Mouse (Mus musculus) CD8-positive naive resting alpha-beta T cell, adult 2 months (primary cell): Measurements from ENCODE around the gene H2-M10.1.
"Not testable (repeated sequence)": the region's sequence is repeated elsewhere in the genome, so short reads cannot be mapped to it uniquely, and the experiment has no call there.

ENCODE experiments used
- DNase-seq, 2 experiments: peaks; one replicate each; pipeline ENCODE4 v3.0.0; 2022; ENCODE audit warnings: low read depth in 2 of 2, low spot score in 2 of 2

The H2-M10.1 gene

GRCm38 (mm10) chr17:36326055-36326454 lies at the start of gene H2-M10.1:
TSS of gene H2-M10.1 (minus strand) at chr17:36326155.
- DNase-seq, result no peak

- DNase-seq, result not testable (repeated sequence)
These were observed 42.4 kb upstream of the H2-M10.1 start, which contains the start of gene H2-M10.3 for GRCm38 (mm10) chr17:36368317-36368716. TSS of gene H2-M10.3 (minus strand) at chr17:36368417.

DNA sequence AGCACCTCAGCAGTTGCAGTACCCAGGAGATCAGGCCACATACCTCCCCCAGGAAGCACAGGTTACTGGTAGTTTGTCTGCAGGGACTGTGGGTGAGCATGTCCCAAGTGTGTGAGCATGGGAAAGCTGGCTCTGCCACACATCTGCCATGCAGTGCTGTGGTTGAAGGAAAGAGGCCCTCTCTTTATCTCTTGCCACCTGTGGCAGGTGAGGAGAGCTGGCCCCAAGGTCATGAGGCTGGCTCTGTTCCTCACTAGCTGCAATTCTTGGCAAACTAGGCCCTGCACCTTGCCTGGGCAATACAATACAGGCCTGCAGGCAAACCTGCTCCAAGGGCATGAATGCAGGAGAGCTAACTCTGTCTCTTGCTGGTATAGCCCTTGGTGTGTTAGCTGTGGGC lies 36.4 kb upstream of the H2-M10.1 start:
- DNase-seq, result not testable (repeated sequence)

DNA sequence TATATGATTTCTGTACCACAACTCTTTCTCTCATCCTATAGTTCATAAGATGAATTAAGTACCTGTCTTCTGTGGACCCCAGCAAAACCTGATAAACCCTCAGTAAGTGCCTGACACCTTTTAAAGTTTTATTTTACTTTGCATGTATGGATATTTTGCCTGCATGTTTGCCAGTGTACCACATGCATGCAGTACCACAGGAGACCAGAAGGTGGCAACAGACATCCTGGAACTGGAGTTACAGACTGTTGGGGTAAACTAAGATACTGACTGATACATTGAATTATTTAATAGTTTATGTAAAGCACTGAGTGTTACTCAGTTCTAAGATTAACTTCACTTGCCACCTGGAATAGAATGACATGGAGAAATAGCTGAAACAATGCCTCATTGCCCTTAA lies 31.6 kb upstream of the H2-M10.1 start:
- peak; percentile 18 to 32 for DNase-seq

DNA sequence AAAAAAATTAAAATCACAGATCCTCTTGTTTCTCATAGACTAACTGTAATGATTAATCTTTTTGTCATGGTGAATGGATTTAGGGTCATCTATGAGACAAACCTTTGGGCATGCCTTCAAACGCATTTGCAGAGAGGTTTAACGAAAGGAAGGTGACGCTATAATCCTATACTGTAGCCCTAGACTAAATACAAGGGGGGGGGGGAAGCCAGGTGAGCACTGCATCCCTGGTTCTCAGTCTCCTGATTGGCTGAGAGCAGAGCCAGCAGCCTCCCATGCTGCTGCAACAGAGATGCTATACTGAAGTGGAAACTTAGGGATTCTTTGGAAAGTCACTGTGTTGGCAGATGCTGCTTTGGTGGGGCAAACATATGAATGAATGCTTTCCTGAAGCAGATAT lies 29.8 kb upstream of the H2-M10.1 start:
- DNase-seq, result no peak

DNA sequence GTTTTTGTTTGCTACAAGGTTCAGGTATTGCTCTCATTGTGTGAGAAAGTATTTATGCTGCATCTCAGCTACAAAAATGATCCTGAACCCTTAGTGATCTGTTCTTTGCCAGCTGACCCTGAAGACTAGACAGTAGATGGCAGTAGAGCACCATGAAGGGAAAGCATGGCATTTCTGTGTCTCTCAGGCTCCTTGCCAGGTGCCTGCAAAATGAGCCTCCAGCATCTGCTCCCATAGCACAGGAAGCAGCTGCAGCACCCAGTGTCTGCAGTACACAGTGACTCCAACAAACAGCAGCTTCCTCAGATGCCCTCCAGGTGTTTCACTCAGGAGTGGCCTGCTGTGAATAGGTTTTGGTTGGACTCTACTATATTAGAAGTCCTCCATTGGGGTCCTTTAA lies 29.4 kb upstream of the H2-M10.1 start:
- DNase-seq, result peak in 1 of 2 experiments; percentile 7

DNA sequence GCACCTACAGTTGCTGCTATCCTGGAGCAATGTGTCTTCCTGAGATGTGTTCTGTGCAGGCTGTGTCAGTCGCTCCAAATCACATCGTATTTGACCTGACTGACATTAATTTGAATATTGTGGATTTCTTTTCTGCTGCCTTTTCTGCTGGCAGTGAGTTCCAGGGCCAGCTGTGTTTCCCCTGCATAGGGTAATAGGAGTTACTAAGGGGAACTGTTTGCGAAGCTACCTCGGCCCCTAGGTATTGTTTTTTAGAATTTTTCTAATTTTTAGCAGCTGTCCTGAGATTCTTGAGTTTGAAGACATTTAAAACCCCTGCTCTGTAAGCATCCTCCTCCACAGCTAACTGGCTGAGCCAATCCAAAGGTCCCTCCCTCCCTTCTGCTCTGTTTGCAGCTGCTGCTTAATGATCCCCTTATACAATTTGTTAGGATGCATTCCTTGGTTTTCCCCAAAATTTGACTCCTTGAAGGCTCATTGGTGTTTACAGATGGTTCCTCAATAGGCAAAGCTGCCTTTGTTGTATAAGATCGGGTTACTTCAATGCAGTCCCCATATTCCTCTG lies 10.2 kb downstream of the H2-M10.1 start:
- DNase-seq, result no peak

- peak; percentile 32 to 56 for DNase-seq
These were observed 10.8 kb downstream of the H2-M10.1 start for GRCm38 (mm10) chr17:36315041-36315688.

GRCm38 (mm10) chr17:36314511-36314910 lies 11.4 kb downstream of the H2-M10.1 start:
- peak in 1 of 2 experiments; percentile 9 for DNase-seq

- no peak for DNase-seq
These were observed 16.7 kb downstream of the H2-M10.1 start for GRCm38 (mm10) chr17:36309293-36309692.

DNA sequence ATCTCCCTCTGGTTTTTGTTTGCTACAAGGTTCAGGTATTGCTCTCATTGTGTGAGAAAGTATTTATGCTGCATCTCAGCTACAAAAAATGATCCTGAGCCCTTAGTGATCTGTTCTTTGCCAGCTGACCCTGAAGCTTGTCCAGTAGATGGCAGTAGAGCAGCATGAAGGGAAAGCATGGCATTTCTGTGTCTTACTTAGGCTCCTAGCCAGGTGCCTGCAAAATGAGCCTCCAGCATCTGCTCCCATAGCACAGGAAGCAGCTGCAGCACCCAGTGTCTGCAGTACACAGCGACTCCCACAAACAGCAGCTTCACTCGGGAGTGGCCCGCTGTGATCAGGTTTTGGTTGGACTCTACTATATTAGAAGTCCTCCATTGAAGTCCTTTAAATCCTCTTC lies 17.1 kb downstream of the H2-M10.1 start:
- peak; percentile 59 to 74 for DNase-seq

DNA sequence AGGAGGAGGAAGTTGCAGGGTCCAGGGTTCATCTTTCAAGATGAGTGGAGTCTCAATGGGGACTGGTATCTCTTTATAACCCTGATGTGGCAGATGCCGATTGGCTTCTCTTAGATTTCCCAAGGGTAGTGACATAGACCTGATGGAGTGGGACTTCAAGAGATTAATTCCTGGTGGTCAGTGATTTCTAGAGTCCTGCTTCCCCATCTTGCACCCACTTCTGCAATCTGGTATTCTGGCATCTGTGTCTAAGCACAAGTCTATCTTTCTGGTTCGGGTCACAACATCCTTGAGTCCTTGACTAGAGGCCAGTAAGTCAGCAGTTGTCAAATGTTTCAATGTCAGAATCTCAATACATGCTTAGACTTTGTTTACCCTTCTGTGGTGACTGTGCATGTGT lies 39.6 kb downstream of the H2-M10.1 start, which contains the start of gene H2-M10.2:
Gene H2-M10.2 (minus strand): TSS at position 101 of the 400 bp plus-strand sequence.
- no peak for DNase-seq

GRCm38 (mm10) chr17:36281521-36282245 lies 44.3 kb downstream of the H2-M10.1 start:
- DNase-seq, result no peak

DNA sequence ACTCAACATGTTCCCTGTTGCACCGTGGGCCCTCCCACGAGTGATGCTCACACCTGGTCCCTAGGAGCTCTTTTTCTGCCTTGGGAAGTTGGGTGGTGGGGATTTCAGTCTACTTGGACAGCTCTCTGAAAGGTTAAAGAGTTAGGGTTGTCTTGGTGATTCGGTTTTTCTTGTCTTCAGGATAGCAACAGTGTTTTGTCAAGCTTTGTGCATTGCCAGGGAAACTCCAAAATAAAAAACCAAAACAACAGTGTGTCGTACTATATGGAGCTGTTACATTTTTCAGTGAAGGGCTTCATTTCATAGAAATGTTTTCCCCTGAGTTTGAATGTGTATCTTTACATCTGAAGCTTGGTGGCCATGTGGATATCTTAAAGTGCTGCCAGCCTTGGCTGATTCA lies 51.2 kb downstream of the H2-M10.1 start:
- DNase-seq, result no peak

DNA sequence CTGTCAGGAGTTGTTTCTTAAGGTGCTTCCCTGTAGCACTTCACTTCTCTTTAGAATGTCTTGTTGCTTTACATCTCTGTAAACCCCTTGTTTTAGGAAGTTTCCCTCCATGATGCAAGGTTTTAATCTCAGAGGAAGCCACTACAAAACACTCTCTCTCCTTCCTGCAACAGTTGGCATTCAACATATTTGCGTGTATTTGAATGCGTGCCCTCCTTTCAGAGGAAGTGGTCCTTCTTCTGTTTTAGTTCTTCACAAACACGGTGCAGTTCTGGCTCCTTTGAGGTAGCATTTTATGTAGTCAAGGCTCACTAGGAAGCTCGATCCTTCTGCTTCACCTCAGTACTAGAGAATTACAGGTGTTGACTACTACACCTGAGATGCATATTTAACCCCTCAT lies 52.2 kb downstream of the H2-M10.1 start:
- no peak for DNase-seq
